Mouse (Mus musculus): ENCODE measurements at regions not wholly inside any gene's neighbourhood (a gene's known extent, or its start where the extent isn't known, plus 50 kb on each side); places are given as distances from the start of the nearest gene placed in this dataset.

DNA sequence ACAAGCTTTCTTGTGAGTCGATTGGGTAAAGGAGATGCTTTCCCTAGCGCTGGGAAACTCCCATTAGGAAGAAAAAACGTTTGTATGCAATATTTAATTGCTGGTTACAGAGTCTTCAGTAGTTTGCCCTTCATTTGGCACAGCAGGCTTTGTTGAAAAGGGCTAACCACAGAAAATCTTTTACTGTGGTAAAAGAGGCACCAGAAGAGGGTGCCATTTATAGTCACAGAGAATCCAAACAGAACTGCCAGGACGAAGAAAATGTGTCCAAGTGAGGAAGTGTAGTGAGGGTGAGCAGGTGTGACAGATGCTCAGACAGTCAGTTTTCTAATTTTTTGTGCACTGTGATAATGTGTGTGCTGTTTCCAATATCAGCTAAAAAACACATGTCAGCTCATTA is 744.4 kb downstream of the Kcna4 start:
- TF ChIP-seq CTCF (IDR thresholded peaks at IDR 0.05; ENCODE audit: low read depth) (no peak), EP300 (optimal IDR thresholded peaks at IDR 0.05) (no peak)

All from stomach, postnatal 0 days (tissue).